Mouse (Mus musculus) retina, postnatal 1 day (tissue): ENCODE results near the gene Grid1.

Experiments used
- DNase-seq: peaks from one replicate; pipeline ENCODE4 v3.0.0-alpha.2; 2012

Grid1 gene

GRCm38 (mm10) chr14:35122111-35122510, 302.2 kb downstream of the Grid1 start:
- DNase-seq, result no peak

GRCm38 (mm10) chr14:35123260-35123875, 303.5 kb downstream of the Grid1 start:
- DNase-seq, result no peak

- peak; percentile 54 for DNase-seq
Observed at GRCm38 (mm10) chr14:35127616-35128015, 307.7 kb downstream of the Grid1 start.

GRCm38 (mm10) chr14:35135056-35135455, 315.1 kb downstream of the Grid1 start:
- DNase-seq, result no peak

- no peak for DNase-seq
Observed at GRCm38 (mm10) chr14:35138069-35138468, 318.2 kb downstream of the Grid1 start.

GRCm38 (mm10) chr14:35139824-35140223, 319.9 kb downstream of the Grid1 start:
- no peak for DNase-seq

- peak; percentile 37 for DNase-seq
Observed at GRCm38 (mm10) chr14:35152450-35152849, 332.5 kb downstream of the Grid1 start.

- DNase-seq, result no peak
Observed at GRCm38 (mm10) chr14:35153701-35154277, 333.9 kb downstream of the Grid1 start.

GRCm38 (mm10) chr14:35154364-35154763, 334.5 kb downstream of the Grid1 start:
- no peak for DNase-seq

GRCm38 (mm10) chr14:35157069-35157655, 337.3 kb downstream of the Grid1 start:
- DNase-seq, result peak; percentile 52

- DNase-seq, result no peak
Observed at GRCm38 (mm10) chr14:35159296-35159695, 339.4 kb downstream of the Grid1 start.

- DNase-seq, result no peak
Observed at GRCm38 (mm10) chr14:35167451-35167850, 347.5 kb downstream of the Grid1 start.

GRCm38 (mm10) chr14:35173861-35174260, 354.0 kb downstream of the Grid1 start:
- no peak for DNase-seq

GRCm38 (mm10) chr14:35176021-35176420, 356.1 kb downstream of the Grid1 start:
- DNase-seq, result no peak

GRCm38 (mm10) chr14:35179076-35179475, 359.2 kb downstream of the Grid1 start:
- no peak for DNase-seq

- DNase-seq, result no peak
Observed at GRCm38 (mm10) chr14:35185399-35185798, 365.5 kb downstream of the Grid1 start.

- DNase-seq, result no peak
Observed at GRCm38 (mm10) chr14:35192256-35192655, 372.3 kb downstream of the Grid1 start.

- DNase-seq, result no peak
Observed at GRCm38 (mm10) chr14:35197371-35197770, 377.5 kb downstream of the Grid1 start.

GRCm38 (mm10) chr14:35198447-35198846, 378.5 kb downstream of the Grid1 start:
- DNase-seq, result no peak

- DNase-seq, result no peak
Observed at GRCm38 (mm10) chr14:35198899-35199298, 379.0 kb downstream of the Grid1 start.

GRCm38 (mm10) chr14:35209444-35209843, 389.5 kb downstream of the Grid1 start:
- DNase-seq, result no peak

GRCm38 (mm10) chr14:35219021-35219420, 399.1 kb downstream of the Grid1 start:
- no peak for DNase-seq

GRCm38 (mm10) chr14:35222196-35222595, 402.3 kb downstream of the Grid1 start:
- DNase-seq, result no peak

- no peak for DNase-seq
Observed at GRCm38 (mm10) chr14:35227581-35227980, 407.7 kb downstream of the Grid1 start.

GRCm38 (mm10) chr14:35231384-35231783, 411.5 kb downstream of the Grid1 start:
- no peak for DNase-seq
